Mouse (Mus musculus) forebrain, embryonic 11.5 days (tissue): ENCODE data around the gene Sowahd. TPM values are rescaled to one million over a fixed set of nuclear protein-coding genes. Genes with fewer than 3 reads are reported as not detected.
"Not testable (repeated sequence)": the region's sequence is repeated elsewhere in the genome, so short reads cannot be mapped to it uniquely, and the experiment has no call there.

Source experiments
- ATAC-seq: fragments of 200-750 bp; cut with Nextera tagmentation; replicated peaks from 2 replicates; pipeline ENCODE4 v1.8.0; 2017; ENCODE audit warnings: moderate TSS enrichment; ENCODE audit not compliant: low FRiP score
- DNase-seq: peaks from one replicate; pipeline ENCODE4 v3.0.0-alpha.2; 2017; ENCODE audit warnings: low spot score
- H3K27ac ChIP-seq: fragments of 300-500 bp; sonication (generic); 2 replicates; pipeline ENCODE4 v1.5.1; 2014; ENCODE audit warnings: low read depth, low read length
- H3K27me3 ChIP-seq: fragments of 300-500 bp; sonication (generic); 2 replicates; pipeline ENCODE4 v1.6.1; 2014; ENCODE audit warnings: mild to moderate bottlenecking, low read length, mixed read lengths; ENCODE audit not compliant: control insufficient read depth, insufficient read depth
- H3K36me3 ChIP-seq: fragments of 300-500 bp; sonication (generic); 2 replicates; pipeline ENCODE4 v1.6.1; 2014; ENCODE audit warnings: mild to moderate bottlenecking, low read length, moderate library complexity, mixed read lengths; ENCODE audit not compliant: control insufficient read depth, insufficient read depth
- H3K4me1 ChIP-seq: fragments of 300-500 bp; sonication (generic); replicated peaks from 2 replicates; pipeline ENCODE4 v1.6.1; 2014; ENCODE audit warnings: low read length, mixed read lengths; ENCODE audit not compliant: control insufficient read depth, insufficient read depth
- H3K4me2 ChIP-seq: fragments of 300-500 bp; sonication (generic); 2 replicates; pipeline ENCODE4 v1.6.1; 2014; ENCODE audit warnings: low read depth, mild to moderate bottlenecking, low read length, moderate library complexity, mixed read lengths; ENCODE audit not compliant: severe bottlenecking
- H3K4me3 ChIP-seq: fragments of 300-500 bp; sonication (generic); 2 replicates; pipeline ENCODE4 v1.5.1; 2014; ENCODE audit warnings: low read depth, low read length
- H3K9ac ChIP-seq: fragments of 300-500 bp; sonication (generic); 2 replicates; pipeline ENCODE4 v1.6.1; 2014; ENCODE audit warnings: low read length
- H3K9me3 ChIP-seq: fragments of 300-500 bp; sonication (generic); 2 replicates; pipeline ENCODE4 v1.6.1; 2016; ENCODE audit warnings: low read length, mixed read lengths; ENCODE audit not compliant: control insufficient read depth
- WGBS: fragments of 180-500 bp; shearing (Covaris S2); extraction: QIAGEN DNeasy Blood & Tissue Kit; methylation state at CpG from one replicate; pipeline ENCODE4 v1.1.7; 2014; 5-methylcytosine and 5-hydroxymethylcytosine counted together
- polyA plus RNA-seq: library from polyadenylated mRNA; unstranded; fragments of >200 nt; fragmentation: Nextera tagmentation; extraction: Ambion mirVana; gene quantifications from 2 replicates; pipeline ENCODE4 v1.2.1, GENCODE M21; 2014

The Sowahd gene
- polyA plus RNA-seq, 1 experiment from 2014 or later: not detected

GRCm38 (mm10) chrX:37048890-37049823 lies 512 bp downstream of the Sowahd start:
- H3K36me3 ChIP-seq: no peaks in the 10 kb centered on the region
- H3K27ac ChIP-seq: no peak overlapping the region
- H3K9me3 ChIP-seq: no peaks in the 10 kb centered on the region
- ATAC-seq (no peak), DNase-seq (peak; percentile 59)
- WGBS: 21% methylated on average over 47 of the region's 70 CpGs
- H3K4me2 ChIP-seq: peak overlapping the region; percentile 54
- H3K4me1 ChIP-seq: no peaks in the 10 kb centered on the region
- H3K4me3 ChIP-seq: peak overlapping the region; percentile 27
- peaks cover 24% of the 10 kb centered on the region for H3K27me3 ChIP-seq
- no peak overlapping the region for H3K9ac ChIP-seq

GRCm38 (mm10) chrX:37063902-37064301 lies 15.3 kb downstream of the Sowahd start:
- Histone ChIP-seq H3K4me3 (no peak overlapping the region), H3K4me1 (no peaks in the 10 kb centered on the region), H3K27me3 (no peaks in the 10 kb centered on the region), H3K9me3 (no peaks in the 10 kb centered on the region), H3K36me3 (no peaks in the 10 kb centered on the region), H3K27ac (no peak overlapping the region), H3K4me2 (no peak overlapping the region), H3K9ac (no peak overlapping the region)
- ATAC-seq (no peak), DNase-seq (no peak)
- WGBS: 86% methylated on average over 9 of the region's 9 CpGs

- no peaks in the 10 kb centered on the region for H3K9me3 ChIP-seq
- no peaks in the 10 kb centered on the region for H3K27me3 ChIP-seq
- no peak for DNase-seq
- no peak for ATAC-seq
- H3K4me1 ChIP-seq: no peaks in the 10 kb centered on the region
- no peak overlapping the region for H3K27ac ChIP-seq
- H3K9ac ChIP-seq: no peak overlapping the region
- H3K4me2 ChIP-seq: no peak overlapping the region
- 87% methylated on average over 3 of the region's 3 CpGs for WGBS
- H3K4me3 ChIP-seq: no peak overlapping the region
- no peaks in the 10 kb centered on the region for H3K36me3 ChIP-seq
Measured at GRCm38 (mm10) chrX:37067299-37067698, 18.7 kb downstream of the Sowahd start.

GRCm38 (mm10) chrX:37068766-37069165 lies 20.1 kb downstream of the Sowahd start:
- no peak for ATAC-seq
- DNase-seq: no peak
- H3K36me3 ChIP-seq: no peaks in the 10 kb centered on the region
- no peaks in the 10 kb centered on the region for H3K27me3 ChIP-seq
- WGBS: 87% methylated on average over 5 of the region's 5 CpGs
- no peaks in the 10 kb centered on the region for H3K4me1 ChIP-seq
- no peak overlapping the region for H3K27ac ChIP-seq
- no peaks in the 10 kb centered on the region for H3K9me3 ChIP-seq
- no peak overlapping the region for H3K9ac ChIP-seq
- no peak overlapping the region for H3K4me2 ChIP-seq
- H3K4me3 ChIP-seq: no peak overlapping the region

GRCm38 (mm10) chrX:37074262-37074892 lies 25.7 kb downstream of the Sowahd start:
- H3K4me2 ChIP-seq: no peak overlapping the region
- DNase-seq (peak; percentile 73), ATAC-seq (no peak)
- H3K9me3 ChIP-seq: no peaks in the 10 kb centered on the region
- H3K27me3 ChIP-seq: no peaks in the 10 kb centered on the region
- no peak overlapping the region for H3K9ac ChIP-seq
- no peaks in the 10 kb centered on the region for H3K4me1 ChIP-seq
- no peak overlapping the region for H3K27ac ChIP-seq
- 42% methylated on average over 9 of the region's 9 CpGs for WGBS
- no peaks in the 10 kb centered on the region for H3K36me3 ChIP-seq
- H3K4me3 ChIP-seq: no peak overlapping the region

GRCm38 (mm10) chrX:37076651-37077050 lies 28.0 kb downstream of the Sowahd start:
- H3K27ac ChIP-seq: no peak overlapping the region
- 80% methylated on average over 8 of the region's 8 CpGs for WGBS
- H3K36me3 ChIP-seq: 0 out of 2 replicates have a peak, but pooled peaks cover under 1% of the 10 kb centered on the region
- H3K4me1 ChIP-seq: no peaks in the 10 kb centered on the region
- ATAC-seq (no peak), DNase-seq (no peak)
- H3K4me2 ChIP-seq: no peak overlapping the region
- H3K9me3 ChIP-seq: no peaks in the 10 kb centered on the region
- H3K27me3 ChIP-seq: no peaks in the 10 kb centered on the region
- no peak overlapping the region for H3K9ac ChIP-seq
- H3K4me3 ChIP-seq: no peak overlapping the region

- not testable (repeated sequence) for DNase-seq, H3K9me3 ChIP-seq, H3K27me3 ChIP-seq, H3K4me2 ChIP-seq, H3K27ac ChIP-seq, H3K36me3 ChIP-seq, H3K9ac ChIP-seq, H3K4me1 ChIP-seq, H3K4me3 ChIP-seq
- 66% methylated on average over 3 of the region's 4 CpGs for WGBS
- ATAC-seq: 0 out of 2 replicates have a peak, but pooled peaks have one; percentile 2
Measured at GRCm38 (mm10) chrX:37080345-37080744, 31.7 kb downstream of the Sowahd start.

- no peak for DNase-seq
- no peak overlapping the region for H3K4me3 ChIP-seq
- H3K4me2 ChIP-seq: no peak overlapping the region
- no peaks in the 10 kb centered on the region for H3K9me3 ChIP-seq
- 55% methylated on average over 6 of the region's 6 CpGs for WGBS
- ATAC-seq: no peak
- no peaks in the 10 kb centered on the region for H3K4me1 ChIP-seq
- no peak overlapping the region for H3K9ac ChIP-seq
- no peak overlapping the region for H3K27ac ChIP-seq
- H3K36me3 ChIP-seq: peaks cover 3% of the 10 kb centered on the region; the same call in 1 of the 2 replicates
- H3K27me3 ChIP-seq: no peaks in the 10 kb centered on the region
Measured at GRCm38 (mm10) chrX:37081194-37081593, 32.5 kb downstream of the Sowahd start.
